Mouse (Mus musculus): Measurements from ENCODE around the gene Msi2.

- TF ChIP-seq CTCF (IDR thresholded peaks at IDR 0.05; ENCODE audit: insufficient read depth, low read depth, low read length) (no peak), POLR2A (IDR thresholded peaks at IDR 0.05; ENCODE audit: insufficient read depth, low read depth, low read length) (no peak)
These were observed 385.9 kb downstream of the Msi2 start for GRCm38 (mm10) chr11:88332309-88332934.

Measured in olfactory bulb, adult 2 months (tissue).